In genomic region chr3:131471435-131471834, GRCm38 (mm10) we compare ENCODE assay signal across 17 mouse cellular contexts. TPM values are rescaled to one million over a fixed set of nuclear protein-coding genes. Genes with fewer than 3 reads are reported as not detected.
A peak's percentile ranks its signal among the peaks of the same experiment; 100 is the strongest.
DNase-seq lines count a peak whose midpoint lies in the region; ATAC-seq and TF ChIP-seq lines count a peak whose summit lies in the region.
"Had no signal": no experiment of that assay in that cellular context is flagged by ENCODE, and none has a peak within 500 bp of the region (broad histone marks: within the 10 kb centered on the region; RNA-seq: fewer than 3 reads in every experiment).

No protein-coding gene starts in this region.

- TF ChIP-seq POLR2A in thymus, adult 2 months (IDR thresholded peaks at IDR 0.05; ENCODE audit: control insufficient read depth, extremely low read depth, insufficient read depth, low read length, poor library complexity), result no peak

- peaks cover 25% of the 10 kb centered on the region for H3K4me1 ChIP-seq in midbrain, embryonic 10.5 days
- H3K4me1 ChIP-seq in midbrain, postnatal 0 days (ENCODE audit: insufficient read depth, low read length), result 0 out of 2 replicates have a peak, but pooled peaks cover 3% of the 10 kb centered on the region
- H3K4me1 ChIP-seq in forebrain, embryonic 16.5 days (replicated peaks; ENCODE audit: control insufficient read depth, insufficient read depth, low read length), result peaks cover 4% of the 10 kb centered on the region
- H3K4me1 ChIP-seq in midbrain, embryonic 15.5 days, result peaks cover 18% of the 10 kb centered on the region
- H3K4me1 ChIP-seq in thymus, adult 2 months (replicated peaks; ENCODE audit: control insufficient read depth, insufficient read depth, low read length), result no peaks in the 10 kb centered on the region; the same call in 1 of the 2 replicates
- H3K4me1 ChIP-seq: heart, embryonic 15.5 days; liver, embryonic 12.5 days; lung, embryonic 15.5 days had no signal

- intact Hi-C loops in gastrocnemius, adult 2 months (cut with DNase I), result no loop called here

- no peak for DNase-seq in gastrocnemius, adult 2 months
- DNase-seq in gastrocnemius, postnatal 4 days (ENCODE audit: low spot score in 2 of 2), result no peak
- no peak for DNase-seq in midbrain, embryonic 10.5 days (ENCODE audit: low spot score)
- DNase-seq in midbrain, postnatal 0 days (ENCODE audit: low spot score), result no peak
- DNase-seq in thymus, adult 2 months, result no peak
- no peak for DNase-seq in urinary bladder, postnatal 25 days (ENCODE audit: low spot score)
- DNase-seq: adrenal gland, adult 8-10 months; cerebellum, adult 11-12 months; kidney, adult 11 months; kidney, postnatal 36 days; spleen, adult 18-20 months had no signal

- ATAC-seq in midbrain, postnatal 0 days (ENCODE audit: low FRiP score), result no peak
- ATAC-seq in forebrain, embryonic 16.5 days, result peak; percentile 43; the same call in 1 of the 2 replicates
- ATAC-seq in midbrain, embryonic 15.5 days (replicated peaks), result peak; percentile 28
- ATAC-seq: liver, embryonic 12.5 days had no signal

- H3K4me2 ChIP-seq in midbrain, postnatal 0 days (ENCODE audit: low read depth, low read length, poor library complexity, severe bottlenecking), result no peak overlapping the region
- no peak overlapping the region for H3K4me2 ChIP-seq in forebrain, embryonic 16.5 days (ENCODE audit: low read length)
- H3K4me2 ChIP-seq in midbrain, embryonic 15.5 days, result no peak overlapping the region
- H3K4me2 ChIP-seq: heart, embryonic 15.5 days; liver, embryonic 12.5 days; lung, embryonic 15.5 days had no signal

- H3K27ac ChIP-seq in gastrocnemius, adult 2 months, result peak overlapping the region; percentile 35
- peak overlapping the region; percentile 29; the same call in 1 of the 2 replicates for H3K27ac ChIP-seq in midbrain, embryonic 10.5 days (replicated peaks)
- H3K27ac ChIP-seq in midbrain, postnatal 0 days (ENCODE audit: low read depth, low read length), result no peak overlapping the region
- H3K27ac ChIP-seq in forebrain, embryonic 16.5 days (ENCODE audit: low read length), result no peak overlapping the region
- H3K27ac ChIP-seq in midbrain, embryonic 15.5 days, result no peak overlapping the region
- no peak overlapping the region for H3K27ac ChIP-seq in thymus, adult 2 months (ENCODE audit: control insufficient read depth, insufficient read depth, low read length)
- H3K27ac ChIP-seq: heart, embryonic 15.5 days; liver, embryonic 12.5 days; lung, embryonic 15.5 days; macrophage had no signal

- H3K27me3 ChIP-seq in midbrain, embryonic 10.5 days (ENCODE audit: low read depth, poor library complexity, severe bottlenecking), result no peaks in the 10 kb centered on the region
- H3K27me3 ChIP-seq in midbrain, postnatal 0 days (ENCODE audit: insufficient read depth, low read length), result no peaks in the 10 kb centered on the region
- no peaks in the 10 kb centered on the region for H3K27me3 ChIP-seq in forebrain, embryonic 16.5 days (replicated peaks; ENCODE audit: control insufficient read depth, insufficient read depth, low read length)
- H3K27me3 ChIP-seq in midbrain, embryonic 15.5 days (replicated peaks), result no peaks in the 10 kb centered on the region
- no peaks in the 10 kb centered on the region for H3K27me3 ChIP-seq in thymus, adult 2 months (ENCODE audit: control insufficient read depth, insufficient read depth, low read length)
- H3K27me3 ChIP-seq: heart, embryonic 15.5 days; liver, embryonic 12.5 days; lung, embryonic 15.5 days had no signal

- H3K4me3 ChIP-seq in gastrocnemius, adult 2 months, result no peak overlapping the region
- no peak overlapping the region for H3K4me3 ChIP-seq in midbrain, embryonic 10.5 days
- H3K4me3 ChIP-seq in midbrain, postnatal 0 days (ENCODE audit: low read depth, low read length), result no peak overlapping the region
- H3K4me3 ChIP-seq in forebrain, embryonic 16.5 days (replicated peaks; ENCODE audit: low read length), result no peak overlapping the region
- no peak overlapping the region for H3K4me3 ChIP-seq in midbrain, embryonic 15.5 days
- no peak overlapping the region for H3K4me3 ChIP-seq in thymus, adult 2 months (ENCODE audit: control insufficient read depth, insufficient read depth, low read length)
- H3K4me3 ChIP-seq: heart, embryonic 15.5 days; liver, embryonic 12.5 days; lung, embryonic 15.5 days had no signal

- no peaks in the 10 kb centered on the region for H3K9me3 ChIP-seq in midbrain, embryonic 10.5 days (replicated peaks)
- H3K9me3 ChIP-seq in midbrain, postnatal 0 days (ENCODE audit: low read length), result no peaks in the 10 kb centered on the region
- no peaks in the 10 kb centered on the region for H3K9me3 ChIP-seq in forebrain, embryonic 16.5 days (ENCODE audit: control insufficient read depth, low read length)
- no peaks in the 10 kb centered on the region for H3K9me3 ChIP-seq in midbrain, embryonic 15.5 days
- H3K9me3 ChIP-seq: heart, embryonic 15.5 days; liver, embryonic 12.5 days; lung, embryonic 15.5 days had no signal

- H3K9ac ChIP-seq in midbrain, postnatal 0 days (replicated peaks; ENCODE audit: low read length, poor library complexity, severe bottlenecking), result no peak overlapping the region
- no peak overlapping the region for H3K9ac ChIP-seq in forebrain, embryonic 16.5 days (replicated peaks; ENCODE audit: low read depth, low read length)
- no peak overlapping the region for H3K9ac ChIP-seq in midbrain, embryonic 15.5 days
- H3K9ac ChIP-seq: heart, embryonic 15.5 days; liver, embryonic 12.5 days; lung, embryonic 15.5 days had no signal

- no peak for TF ChIP-seq CTCF in gastrocnemius, adult 2 months (IDR thresholded peaks at IDR 0.05)
- no peak for TF ChIP-seq CTCF in midbrain, postnatal 0 days (IDR thresholded peaks at IDR 0.05)
- TF ChIP-seq CTCF in thymus, adult 2 months (IDR thresholded peaks at IDR 0.05; ENCODE audit: borderline replicate concordance, control insufficient read depth, extremely low read depth, insufficient read depth, low read length, poor library complexity), result no peak

- no peaks in the 10 kb centered on the region for H3K36me3 ChIP-seq in midbrain, embryonic 10.5 days
- no peaks in the 10 kb centered on the region for H3K36me3 ChIP-seq in midbrain, postnatal 0 days (ENCODE audit: insufficient read depth, low read length)
- no peaks in the 10 kb centered on the region for H3K36me3 ChIP-seq in forebrain, embryonic 16.5 days (ENCODE audit: control insufficient read depth, insufficient read depth)
- no peaks in the 10 kb centered on the region for H3K36me3 ChIP-seq in midbrain, embryonic 15.5 days (replicated peaks)
- H3K36me3 ChIP-seq in thymus, adult 2 months (ENCODE audit: control insufficient read depth, insufficient read depth, low read length), result no peaks in the 10 kb centered on the region
- H3K36me3 ChIP-seq: heart, embryonic 15.5 days; liver, embryonic 12.5 days; lung, embryonic 15.5 days had no signal

- WGBS in midbrain, embryonic 10.5 days, result 76% methylated on average over 11 of the region's 11 CpGs
- 51% methylated on average over 11 of the region's 11 CpGs for WGBS in midbrain, postnatal 0 days
- 46% methylated on average over 11 of the region's 11 CpGs for WGBS in forebrain, embryonic 16.5 days
- 55% methylated on average over 11 of the region's 11 CpGs for WGBS in midbrain, embryonic 15.5 days
- 92% methylated on average over 11 of the region's 11 CpGs for WGBS in thymus, adult 2 months

RNA-seq across cellular contexts. Expression of gene Sgms2, which starts 19.8 kb away (rescaled TPM):
- total RNA-seq in gastrocnemius, adult 2 months (2021), result 1 to 10 TPM; 1.7 to 2.4 TPM
- total RNA-seq in gastrocnemius, postnatal 4 days (2021), result 10 to 100 TPM in 1 of 2 experiments, 1 to 10 TPM in 1; 8.1 to 10.5 TPM
- polyA plus RNA-seq in midbrain, embryonic 10.5 days (2016; fragmentation: Nextera tagmentation; extraction: Ambion mirVana), result 0.48 and 0.59 TPM in 2 replicates
- total RNA-seq in midbrain, postnatal 0 days (2014; rRNA removed), result 6.0 and 10.6 TPM in 2 replicates
- 1.5 and 1.9 TPM in 2 replicates for polyA plus RNA-seq in midbrain, postnatal 0 days (2015; fragmentation: Nextera tagmentation; extraction: Ambion mirVana)
- 1.0 and 1.3 TPM in 2 replicates for polyA plus RNA-seq in forebrain, embryonic 16.5 days (2015; fragmentation: Nextera tagmentation; extraction: Ambion mirVana)
- 1.4 TPM in 2 replicates for polyA plus RNA-seq in midbrain, embryonic 15.5 days (2015; fragmentation: Nextera tagmentation; extraction: Ambion mirVana)
- polyA plus RNA-seq in thymus, adult 2 months (2012; rRNA removed), result 0.44 and 0.65 TPM in 2 replicates

Comparison
In these comparisons a context has a peak if more than half of its experiments do, and no peak if none do; other contexts are left out.
1. H3K27ac ChIP-seq: peak in gastrocnemius, adult 2 months (single experiment) and midbrain, embryonic 10.5 days (single experiment); none in midbrain, postnatal 0 days (single experiment), forebrain, embryonic 16.5 days (single experiment), midbrain, embryonic 15.5 days (single experiment) and thymus, adult 2 months (single experiment).